Mouse (Mus musculus): Measurements from ENCODE around the gene Adarb2. TPM values are rescaled to one million over a fixed set of nuclear protein-coding genes. Genes with fewer than 3 reads are reported as not detected.

Gene Adarb2
- polyA plus RNA-seq, 1 experiment from 2014 or later, result 0.40 TPM

DNA sequence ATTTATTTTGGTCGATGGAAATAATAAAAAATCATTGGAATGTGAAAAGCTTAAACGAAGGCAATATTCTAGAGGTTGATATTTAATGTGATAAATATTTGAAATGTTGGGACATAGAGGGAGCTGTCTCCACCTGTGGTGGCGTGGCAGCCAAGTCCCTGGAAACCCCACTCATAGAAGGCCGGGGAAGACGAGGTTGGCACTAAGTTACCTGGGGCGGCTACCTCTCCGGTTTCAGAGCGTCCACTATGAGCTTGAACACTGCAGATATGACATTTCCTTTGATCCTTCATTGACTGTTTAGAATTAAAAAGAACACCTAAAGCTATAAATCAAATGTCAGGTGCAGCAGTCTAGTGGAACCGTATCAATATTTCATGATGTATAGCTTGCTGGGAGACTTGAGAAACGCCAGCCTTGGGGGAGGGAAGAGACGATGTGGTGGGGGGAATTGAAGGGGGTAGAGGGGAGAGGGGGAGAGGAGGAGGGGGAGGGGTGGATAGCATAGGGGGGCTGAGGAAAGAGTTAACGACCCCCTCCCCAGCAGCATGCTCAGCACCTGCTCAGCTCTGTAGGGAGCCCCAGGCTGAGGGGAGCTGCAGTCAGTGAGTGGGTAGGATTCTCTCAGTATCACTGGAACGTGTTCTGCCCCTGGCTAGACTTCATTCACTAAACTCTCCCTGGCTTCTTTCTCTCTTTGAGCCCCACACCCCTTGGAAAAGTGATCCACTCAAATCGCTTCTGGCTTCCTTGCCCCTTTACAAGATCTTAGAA is 410.1 kb downstream of the Adarb2 start:
- 67% methylated on average over 14 of the region's 14 CpGs for WGBS (ENCODE audit: insufficient replicate concordance)
- Histone ChIP-seq H3K27me3 (ENCODE audit: control insufficient read depth, insufficient read depth, low read length) (no peaks in the 10 kb centered on the region), H3K9ac (ENCODE audit: low read depth, low read length) (no peak overlapping the region), H3K4me3 (ENCODE audit: low read depth, low read length) (no peak overlapping the region), H3K4me2 (no peak overlapping the region), H3K4me1 (ENCODE audit: control insufficient read depth, insufficient read depth, low read length) (no peaks in the 10 kb centered on the region), H3K9me3 (replicated peaks; ENCODE audit: control insufficient read depth, low read length) (no peaks in the 10 kb centered on the region), H3K36me3 (ENCODE audit: control insufficient read depth, insufficient read depth, low read length) (no peaks in the 10 kb centered on the region), H3K27ac (ENCODE audit: low read depth, low read length) (no peak overlapping the region)
- ATAC-seq (replicated peaks; ENCODE audit: insufficient number of reproducible peaks, low FRiP score, low TSS enrichment), result no peak

DNA sequence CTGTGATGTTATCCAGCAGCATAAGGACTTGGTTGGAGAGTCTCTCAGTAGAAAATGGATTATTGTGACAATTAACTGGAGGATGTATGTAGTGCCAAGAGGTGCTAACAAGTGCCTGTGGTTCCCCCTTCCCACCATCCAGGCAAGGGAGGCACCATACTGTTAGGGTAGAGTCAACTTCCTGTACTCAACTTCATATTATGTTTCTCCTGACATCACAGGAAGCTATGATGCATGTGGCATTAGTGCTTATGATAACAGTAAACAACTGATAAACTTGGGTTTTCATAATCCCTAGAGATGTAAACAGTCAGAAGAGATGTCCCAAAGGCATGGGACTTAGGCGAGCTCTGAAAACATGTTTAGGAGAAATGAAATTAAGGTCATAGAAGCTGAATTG is 414.0 kb downstream of the Adarb2 start:
- ATAC-seq (replicated peaks; ENCODE audit: insufficient number of reproducible peaks, low FRiP score, low TSS enrichment), result no peak
- 76% methylated on average over 1 of the region's 1 CpGs for WGBS (ENCODE audit: insufficient replicate concordance)
- H3K4me2 ChIP-seq, result no peak overlapping the region
- no peaks in the 10 kb centered on the region for H3K36me3 ChIP-seq (ENCODE audit: control insufficient read depth, insufficient read depth, low read length)
- no peak overlapping the region for H3K27ac ChIP-seq (ENCODE audit: low read depth, low read length)
- no peaks in the 10 kb centered on the region for H3K9me3 ChIP-seq (replicated peaks; ENCODE audit: control insufficient read depth, low read length)
- no peaks in the 10 kb centered on the region for H3K27me3 ChIP-seq (ENCODE audit: control insufficient read depth, insufficient read depth, low read length)
- H3K4me3 ChIP-seq (ENCODE audit: low read depth, low read length), result no peak overlapping the region
- H3K9ac ChIP-seq (ENCODE audit: low read depth, low read length), result no peak overlapping the region
- H3K4me1 ChIP-seq (ENCODE audit: control insufficient read depth, insufficient read depth, low read length), result no peaks in the 10 kb centered on the region

DNA sequence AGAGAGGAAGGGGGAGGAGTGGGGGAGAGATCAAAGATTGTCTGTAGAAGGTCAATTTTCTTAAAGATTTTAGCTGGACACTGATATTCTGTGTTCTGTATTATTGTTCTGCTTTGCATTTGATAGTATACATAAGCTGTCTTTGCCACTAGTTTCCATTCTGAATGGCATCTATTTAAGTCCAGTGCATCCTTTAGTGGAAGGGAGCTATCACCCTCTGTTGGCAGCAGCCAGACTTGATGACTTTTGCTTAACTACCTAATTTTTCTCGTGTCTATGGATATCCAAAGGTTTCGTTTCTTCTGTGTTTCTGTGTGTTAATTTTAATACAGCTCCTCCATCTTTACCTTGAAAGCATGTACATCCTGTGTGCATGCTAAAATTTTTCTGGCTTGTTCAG is 419.6 kb downstream of the Adarb2 start:
- Histone ChIP-seq H3K4me1 (ENCODE audit: control insufficient read depth, insufficient read depth, low read length) (no peaks in the 10 kb centered on the region), H3K27ac (ENCODE audit: low read depth, low read length) (no peak overlapping the region), H3K36me3 (ENCODE audit: control insufficient read depth, insufficient read depth, low read length) (no peaks in the 10 kb centered on the region), H3K27me3 (ENCODE audit: control insufficient read depth, insufficient read depth, low read length) (no peaks in the 10 kb centered on the region), H3K4me2 (no peak overlapping the region), H3K4me3 (ENCODE audit: low read depth, low read length) (no peak overlapping the region), H3K9ac (ENCODE audit: low read depth, low read length) (no peak overlapping the region), H3K9me3 (replicated peaks; ENCODE audit: control insufficient read depth, low read length) (no peaks in the 10 kb centered on the region)
- WGBS (ENCODE audit: insufficient replicate concordance), result 75% methylated on average over 2 of the region's 2 CpGs
- no peak for ATAC-seq (replicated peaks; ENCODE audit: insufficient number of reproducible peaks, low FRiP score, low TSS enrichment)

DNA sequence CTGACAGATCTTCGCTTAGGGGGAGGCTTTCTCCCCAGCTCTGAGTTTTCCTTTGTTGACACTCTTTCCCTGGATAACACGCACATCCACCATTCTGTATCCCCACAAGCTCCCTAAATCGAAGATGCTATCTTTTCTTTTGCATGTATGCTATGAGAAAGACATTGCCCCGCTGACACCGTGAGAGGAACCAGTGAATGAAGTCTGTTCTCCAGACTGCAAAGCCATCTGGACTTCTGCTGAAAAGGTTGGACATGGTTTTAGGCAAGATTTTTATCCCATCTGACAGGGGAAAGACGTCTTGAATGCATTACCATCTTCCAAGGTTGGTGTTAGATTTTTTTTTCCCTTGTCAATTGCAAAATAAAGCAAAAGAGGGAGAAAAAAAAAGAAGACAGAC is 426.9 kb downstream of the Adarb2 start:
- no peak for ATAC-seq (replicated peaks; ENCODE audit: insufficient number of reproducible peaks, low FRiP score, low TSS enrichment)
- Histone ChIP-seq H3K4me3 (ENCODE audit: low read depth, low read length) (no peak overlapping the region), H3K4me2 (no peak overlapping the region), H3K9ac (ENCODE audit: low read depth, low read length) (no peak overlapping the region), H3K36me3 (ENCODE audit: control insufficient read depth, insufficient read depth, low read length) (no peaks in the 10 kb centered on the region), H3K27me3 (ENCODE audit: control insufficient read depth, insufficient read depth, low read length) (no peaks in the 10 kb centered on the region), H3K9me3 (replicated peaks; ENCODE audit: control insufficient read depth, low read length) (no peaks in the 10 kb centered on the region), H3K27ac (ENCODE audit: low read depth, low read length) (no peak overlapping the region), H3K4me1 (ENCODE audit: control insufficient read depth, insufficient read depth, low read length) (no peaks in the 10 kb centered on the region)
- WGBS (ENCODE audit: insufficient replicate concordance), result 75% methylated on average over 6 of the region's 6 CpGs

DNA sequence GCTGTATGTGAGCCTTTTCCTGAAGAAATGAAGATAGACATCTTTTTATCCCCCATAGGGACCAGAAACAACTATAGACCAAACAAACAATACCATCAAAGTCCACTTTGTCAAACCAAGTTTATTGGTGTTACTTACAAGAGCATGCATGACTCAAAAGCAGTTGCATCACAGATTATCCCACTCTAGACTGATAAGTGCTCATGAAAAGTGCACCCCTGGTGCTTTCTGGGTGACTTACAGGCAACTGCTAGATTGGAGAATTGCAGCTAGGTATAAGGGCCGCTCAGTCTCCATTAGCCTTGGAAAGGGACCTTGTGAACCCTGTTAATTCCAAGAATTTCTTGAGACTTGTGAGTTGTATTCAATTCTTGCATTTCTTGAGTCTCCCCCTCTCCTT is 429.0 kb downstream of the Adarb2 start:
- no peak overlapping the region for H3K4me3 ChIP-seq (ENCODE audit: low read depth, low read length)
- WGBS (ENCODE audit: insufficient replicate concordance), result 84% methylated on average over 1 of the region's 1 CpGs
- no peak for ATAC-seq (replicated peaks; ENCODE audit: insufficient number of reproducible peaks, low FRiP score, low TSS enrichment)
- no peaks in the 10 kb centered on the region for H3K27me3 ChIP-seq (ENCODE audit: control insufficient read depth, insufficient read depth, low read length)
- no peak overlapping the region for H3K27ac ChIP-seq (ENCODE audit: low read depth, low read length)
- H3K36me3 ChIP-seq (ENCODE audit: control insufficient read depth, insufficient read depth, low read length), result no peaks in the 10 kb centered on the region
- H3K9ac ChIP-seq (ENCODE audit: low read depth, low read length), result no peak overlapping the region
- H3K9me3 ChIP-seq (replicated peaks; ENCODE audit: control insufficient read depth, low read length), result no peaks in the 10 kb centered on the region
- no peak overlapping the region for H3K4me2 ChIP-seq
- H3K4me1 ChIP-seq (ENCODE audit: control insufficient read depth, insufficient read depth, low read length), result no peaks in the 10 kb centered on the region

DNA sequence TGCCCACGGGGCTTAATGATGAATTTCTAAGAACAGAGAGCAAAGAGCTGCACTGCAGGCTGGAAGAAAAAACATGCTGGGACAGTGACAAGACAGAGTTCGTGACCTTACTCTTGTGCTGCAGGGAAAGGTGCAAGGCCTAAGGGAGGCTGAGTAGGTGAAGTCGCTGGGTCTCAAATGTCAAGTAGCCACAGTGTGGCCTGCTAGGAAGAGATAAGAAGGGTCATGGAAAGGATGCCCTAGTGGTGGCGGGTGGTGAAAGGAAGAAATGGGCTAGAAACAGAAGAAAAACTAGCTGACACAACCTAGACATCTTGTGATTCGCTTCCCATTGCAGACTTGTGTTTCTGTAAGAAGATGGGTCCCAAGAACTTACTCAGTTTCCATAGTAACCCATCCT is 429.4 kb downstream of the Adarb2 start:
- Histone ChIP-seq H3K4me1 (ENCODE audit: control insufficient read depth, insufficient read depth, low read length) (no peaks in the 10 kb centered on the region), H3K27me3 (ENCODE audit: control insufficient read depth, insufficient read depth, low read length) (no peaks in the 10 kb centered on the region), H3K4me3 (ENCODE audit: low read depth, low read length) (no peak overlapping the region), H3K9ac (ENCODE audit: low read depth, low read length) (no peak overlapping the region), H3K4me2 (no peak overlapping the region), H3K9me3 (replicated peaks; ENCODE audit: control insufficient read depth, low read length) (no peaks in the 10 kb centered on the region), H3K36me3 (ENCODE audit: control insufficient read depth, insufficient read depth, low read length) (no peaks in the 10 kb centered on the region), H3K27ac (ENCODE audit: low read depth, low read length) (no peak overlapping the region)
- WGBS (ENCODE audit: insufficient replicate concordance), result 49% methylated on average over 5 of the region's 5 CpGs
- ATAC-seq (replicated peaks; ENCODE audit: insufficient number of reproducible peaks, low FRiP score, low TSS enrichment), result no peak

DNA sequence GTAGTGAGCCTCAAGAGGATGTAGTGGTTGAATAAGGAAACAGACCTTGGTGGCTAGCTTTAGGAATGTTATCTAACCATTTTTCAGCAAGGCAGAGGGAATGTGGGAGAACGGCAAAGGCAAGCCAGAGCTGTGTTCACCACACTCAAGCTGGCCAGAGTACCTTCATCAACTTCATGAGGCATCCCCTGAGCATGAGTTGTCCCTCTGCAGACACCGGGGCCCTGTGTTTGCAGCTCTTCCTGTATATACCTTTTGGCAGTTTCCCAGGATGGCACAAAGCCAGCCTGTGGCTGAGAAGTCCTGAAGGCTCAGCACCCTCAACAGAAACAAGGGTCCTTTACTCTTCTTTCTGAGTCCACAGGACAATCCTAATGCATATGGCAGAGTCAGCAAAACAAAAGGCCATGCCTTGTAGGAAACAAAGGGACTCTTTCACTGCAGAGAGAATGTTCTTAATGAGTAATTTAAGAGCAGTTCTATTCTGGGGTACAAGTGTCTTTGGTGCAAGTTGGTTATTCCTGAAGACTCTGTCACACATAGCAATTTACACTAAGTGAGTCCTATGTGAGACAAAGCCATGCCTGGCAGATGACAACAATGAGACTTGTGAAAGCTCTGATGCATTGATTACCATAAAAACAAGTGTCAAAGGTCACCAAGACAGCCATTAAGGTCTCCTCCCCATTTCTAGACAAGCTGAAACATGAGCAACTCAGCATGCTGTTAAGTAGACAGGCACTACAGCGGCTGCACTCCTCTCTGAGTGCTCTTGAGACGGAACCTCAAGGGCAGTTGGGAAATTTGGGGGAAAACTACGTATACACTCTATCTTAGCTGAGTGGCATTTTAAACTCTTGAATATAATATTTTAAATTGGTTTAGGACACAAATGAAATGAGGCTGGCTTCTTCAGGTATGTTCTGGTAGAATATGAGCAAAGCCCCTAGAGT is 431.0 kb downstream of the Adarb2 start:
- no peak overlapping the region for H3K9ac ChIP-seq (ENCODE audit: low read depth, low read length)
- no peak overlapping the region for H3K4me3 ChIP-seq (ENCODE audit: low read depth, low read length)
- no peaks in the 10 kb centered on the region for H3K27me3 ChIP-seq (ENCODE audit: control insufficient read depth, insufficient read depth, low read length)
- 71% methylated on average over 5 of the region's 5 CpGs for WGBS (ENCODE audit: insufficient replicate concordance)
- no peak for ATAC-seq (replicated peaks; ENCODE audit: insufficient number of reproducible peaks, low FRiP score, low TSS enrichment)
- H3K4me2 ChIP-seq, result no peak overlapping the region
- no peaks in the 10 kb centered on the region for H3K36me3 ChIP-seq (ENCODE audit: control insufficient read depth, insufficient read depth, low read length)
- no peaks in the 10 kb centered on the region for H3K9me3 ChIP-seq (replicated peaks; ENCODE audit: control insufficient read depth, low read length)
- no peaks in the 10 kb centered on the region for H3K4me1 ChIP-seq (ENCODE audit: control insufficient read depth, insufficient read depth, low read length)
- no peak overlapping the region for H3K27ac ChIP-seq (ENCODE audit: low read depth, low read length)

DNA sequence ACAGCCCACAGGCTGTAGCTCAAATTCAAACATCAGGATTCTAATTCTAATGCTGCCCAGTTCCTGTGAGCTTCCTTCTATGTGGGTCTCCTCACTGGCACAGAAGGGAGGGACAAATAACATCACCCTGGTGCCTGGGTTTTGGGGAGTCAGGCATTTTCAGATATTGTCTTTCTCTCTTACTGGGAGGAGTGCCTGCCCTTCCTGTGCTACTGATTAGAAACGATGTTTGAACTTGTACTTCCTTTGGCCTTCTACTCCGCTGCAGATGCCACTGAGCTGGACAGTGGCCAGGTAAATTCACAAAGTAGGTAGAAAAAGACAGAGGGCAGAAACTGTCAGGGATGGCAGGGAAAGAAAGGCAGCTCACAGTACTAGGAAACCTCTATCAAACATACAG is 439.4 kb downstream of the Adarb2 start:
- 41% methylated on average over 2 of the region's 2 CpGs for WGBS (ENCODE audit: insufficient replicate concordance)
- no peak for ATAC-seq (replicated peaks; ENCODE audit: insufficient number of reproducible peaks, low FRiP score, low TSS enrichment)

More for the DNA sequence above, 439.4 kb downstream of the Adarb2 start:
- no peaks in the 10 kb centered on the region for H3K27me3 ChIP-seq (ENCODE audit: control insufficient read depth, insufficient read depth, low read length)
- H3K9me3 ChIP-seq (replicated peaks; ENCODE audit: control insufficient read depth, low read length), result no peaks in the 10 kb centered on the region
- H3K4me2 ChIP-seq, result no peak overlapping the region
- H3K4me3 ChIP-seq (ENCODE audit: low read depth, low read length), result no peak overlapping the region
- H3K9ac ChIP-seq (ENCODE audit: low read depth, low read length), result no peak overlapping the region
- H3K36me3 ChIP-seq (ENCODE audit: control insufficient read depth, insufficient read depth, low read length), result no peaks in the 10 kb centered on the region
- no peak overlapping the region for H3K27ac ChIP-seq (ENCODE audit: low read depth, low read length)
- H3K4me1 ChIP-seq (ENCODE audit: control insufficient read depth, insufficient read depth, low read length), result no peaks in the 10 kb centered on the region
